Comparison of ENCODE assay signal across 8 mouse cellular contexts in genomic region chr12:111945115-111945514, GRCm38 (mm10). TPM values are rescaled to one million over a fixed set of nuclear protein-coding genes. Genes with fewer than 3 reads are reported as not detected.
DNase-seq lines count a peak whose midpoint lies in the region; ATAC-seq and TF ChIP-seq lines count a peak whose summit lies in the region.

No protein-coding gene starts in this region.

- 36% methylated on average over 8 of the region's 8 CpGs for WGBS in embryonic facial prominence, embryonic 13.5 days
- WGBS in lung, embryonic 14.5 days: 13% methylated on average over 8 of the region's 8 CpGs
- WGBS in midbrain, embryonic 14.5 days: 71% methylated on average over 8 of the region's 8 CpGs

- H3K36me3 ChIP-seq in embryonic facial prominence, embryonic 13.5 days: no peaks in the 10 kb centered on the region
- no peaks in the 10 kb centered on the region for H3K36me3 ChIP-seq in lung, embryonic 14.5 days (ENCODE audit: insufficient read depth)
- no peaks in the 10 kb centered on the region for H3K36me3 ChIP-seq in midbrain, embryonic 14.5 days (ENCODE audit: control insufficient read depth, insufficient read depth, low read length)

- no peaks in the 10 kb centered on the region for H3K27me3 ChIP-seq in embryonic facial prominence, embryonic 13.5 days
- H3K27me3 ChIP-seq in lung, embryonic 14.5 days (ENCODE audit: insufficient read depth, low read length): no peaks in the 10 kb centered on the region
- H3K27me3 ChIP-seq in midbrain, embryonic 14.5 days (ENCODE audit: control insufficient read depth, insufficient read depth, low read length): no peaks in the 10 kb centered on the region

- no peak overlapping the region for H3K4me3 ChIP-seq in embryonic facial prominence, embryonic 13.5 days
- H3K4me3 ChIP-seq in lung, embryonic 14.5 days (ENCODE audit: low read depth, low read length): no peak overlapping the region
- no peak overlapping the region for H3K4me3 ChIP-seq in midbrain, embryonic 14.5 days (replicated peaks; ENCODE audit: low read depth, low read length)

- no peaks in the 10 kb centered on the region for H3K9me3 ChIP-seq in embryonic facial prominence, embryonic 13.5 days
- no peaks in the 10 kb centered on the region for H3K9me3 ChIP-seq in lung, embryonic 14.5 days (ENCODE audit: low read depth, low read length)
- no peaks in the 10 kb centered on the region for H3K9me3 ChIP-seq in midbrain, embryonic 14.5 days (ENCODE audit: control insufficient read depth, low read length)

- DNase-seq in adrenal gland, postnatal 14 days: peak; percentile 59
- no peak for DNase-seq in adrenal gland, adult 18-20 months (ENCODE audit: low spot score in 2 of 2)
- DNase-seq in kidney, adult 11 months: peak; percentile 56
- DNase-seq in lung, embryonic 14.5 days: peak; percentile 81
- no peak for DNase-seq in thymus, postnatal 14 days
- DNase-seq in midbrain, embryonic 14.5 days: no peak
- DNase-seq in right cerebral cortex, postnatal 4 days: no peak

- peaks cover 15% of the 10 kb centered on the region for H3K4me1 ChIP-seq in embryonic facial prominence, embryonic 13.5 days
- peaks cover 18% of the 10 kb centered on the region for H3K4me1 ChIP-seq in lung, embryonic 14.5 days (ENCODE audit: insufficient read depth)
- no peaks in the 10 kb centered on the region for H3K4me1 ChIP-seq in midbrain, embryonic 14.5 days (ENCODE audit: control insufficient read depth, insufficient read depth, low read length)

- no peak for TF ChIP-seq CTCF in lung, embryonic 14.5 days (IDR thresholded peaks at IDR 0.05; ENCODE audit: low read depth)

- H3K27ac ChIP-seq in embryonic facial prominence, embryonic 13.5 days: peak overlapping the region; percentile 77
- peak overlapping the region; percentile 85 for H3K27ac ChIP-seq in lung, embryonic 14.5 days (ENCODE audit: low read depth)
- H3K27ac ChIP-seq in midbrain, embryonic 14.5 days (replicated peaks; ENCODE audit: low read depth, low read length): no peak overlapping the region; the same call in 1 of the 2 replicates

- peak overlapping the region; percentile 6; the same call in 1 of the 2 replicates for H3K9ac ChIP-seq in embryonic facial prominence, embryonic 13.5 days
- H3K9ac ChIP-seq in lung, embryonic 14.5 days: no peak overlapping the region
- H3K9ac ChIP-seq in midbrain, embryonic 14.5 days (replicated peaks; ENCODE audit: low read length): no peak overlapping the region

- ATAC-seq in embryonic facial prominence, embryonic 13.5 days (ENCODE audit: insufficient number of reproducible peaks, insufficient read depth, low FRiP score, low TSS enrichment, low read depth): no peak
- peak; percentile 59 for ATAC-seq in lung, embryonic 14.5 days (ENCODE audit: insufficient read depth)
- ATAC-seq in midbrain, embryonic 14.5 days (ENCODE audit: low FRiP score, low TSS enrichment): no peak

- H3K4me2 ChIP-seq in embryonic facial prominence, embryonic 13.5 days: no peak overlapping the region
- peak overlapping the region; percentile 39 for H3K4me2 ChIP-seq in lung, embryonic 14.5 days
- H3K4me2 ChIP-seq in midbrain, embryonic 14.5 days (ENCODE audit: low read length): no peak overlapping the region

RNA-seq across cellular contexts. Expression of gene Atp5mpl, which starts 21.7 kb away (rescaled TPM):
- total RNA-seq in adrenal gland, postnatal 14 days (2021): 533 and 580 TPM in 2 replicates
- total RNA-seq in adrenal gland, adult 18-20 months (2021): 100 to 1,000 TPM; 359 to 454 TPM
- polyA plus RNA-seq in embryonic facial prominence, embryonic 13.5 days (2015; fragmentation: Nextera tagmentation; extraction: Ambion mirVana): 644 and 681 TPM in 2 replicates
- polyA plus RNA-seq in lung, embryonic 14.5 days (2014; fragmentation: Nextera tagmentation; extraction: Ambion mirVana): 647 and 712 TPM in 2 replicates
- polyA plus RNA-seq in midbrain, embryonic 14.5 days (2014; fragmentation: Nextera tagmentation; extraction: Ambion mirVana): 644 and 890 TPM in 2 replicates

RNA-seq across cellular contexts. Expression of gene Tdrd9, which starts 26.2 kb away (rescaled TPM):
- total RNA-seq in adrenal gland, postnatal 14 days (2021): 0.15 TPM in 1 of 2 replicates, not detected in the other
- under 1 TPM in 1 of 2 experiments, not detected in 1; 0.30 TPM for total RNA-seq in adrenal gland, adult 18-20 months (2021)
- polyA plus RNA-seq in embryonic facial prominence, embryonic 13.5 days (2015; fragmentation: Nextera tagmentation; extraction: Ambion mirVana): 0.34 and 1.1 TPM in 2 replicates
- 0.15 and 0.18 TPM in 2 replicates for polyA plus RNA-seq in lung, embryonic 14.5 days (2014; fragmentation: Nextera tagmentation; extraction: Ambion mirVana)
- polyA plus RNA-seq in midbrain, embryonic 14.5 days (2014; fragmentation: Nextera tagmentation; extraction: Ambion mirVana): 0.42 and 0.46 TPM in 2 replicates

RNA-seq across cellular contexts. Expression of gene Rd3l, which starts 36.0 kb away (rescaled TPM):
- not detected in 2 replicates for total RNA-seq in adrenal gland, postnatal 14 days (2021)
- not detected for total RNA-seq in adrenal gland, adult 18-20 months (2021)
- not detected in 2 replicates for polyA plus RNA-seq in embryonic facial prominence, embryonic 13.5 days (2015; fragmentation: Nextera tagmentation; extraction: Ambion mirVana)
- not detected in 2 replicates for polyA plus RNA-seq in lung, embryonic 14.5 days (2014; fragmentation: Nextera tagmentation; extraction: Ambion mirVana)
- not detected in 2 replicates for polyA plus RNA-seq in midbrain, embryonic 14.5 days (2014; fragmentation: Nextera tagmentation; extraction: Ambion mirVana)

RNA-seq across cellular contexts. Expression of gene Ppp1r13b, which starts 37.2 kb away (rescaled TPM):
- total RNA-seq in adrenal gland, postnatal 14 days (2021): 17.5 and 22.0 TPM in 2 replicates
- total RNA-seq in adrenal gland, adult 18-20 months (2021): 10 to 100 TPM; 16.2 to 19.4 TPM
- polyA plus RNA-seq in embryonic facial prominence, embryonic 13.5 days (2015; fragmentation: Nextera tagmentation; extraction: Ambion mirVana): 12.3 and 15.2 TPM in 2 replicates
- polyA plus RNA-seq in lung, embryonic 14.5 days (2014; fragmentation: Nextera tagmentation; extraction: Ambion mirVana): 28.9 and 29.0 TPM in 2 replicates
- polyA plus RNA-seq in midbrain, embryonic 14.5 days (2014; fragmentation: Nextera tagmentation; extraction: Ambion mirVana): 36.2 and 38.1 TPM in 2 replicates

Comparison
In these comparisons a context has a peak if more than half of its experiments do, and no peak if none do; other contexts are left out.
1. DNase-seq: peak in adrenal gland, postnatal 14 days (single experiment), kidney, adult 11 months (single experiment) and lung, embryonic 14.5 days (single experiment); none in adrenal gland, adult 18-20 months (0 of 2), thymus, postnatal 14 days (single experiment), midbrain, embryonic 14.5 days (single experiment) and right cerebral cortex, postnatal 4 days (single experiment).